Mouse (Mus musculus) liver, adult 2 months (tissue): ENCODE measurements around the gene Cyp3a59.
"Not testable (repeated sequence)": the region's sequence is repeated elsewhere in the genome, so short reads cannot be mapped to it uniquely, and the experiment has no call there.

Experiments used
- CTCF ChIP-seq: fragments of 200-500 bp; IDR thresholded peaks from 2 replicates; pipeline ENCODE4 v1.5.1; 2011; ENCODE audit warnings: low read depth, low read length, control low read depth
- POLR2A ChIP-seq: fragments of 200-500 bp; IDR thresholded peaks from 2 replicates; pipeline ENCODE4 v1.6.1; 2011; ENCODE audit warnings: low read length, control low read depth; ENCODE audit not compliant: insufficient read depth; ENCODE audit errors: extremely low read depth

DNA sequence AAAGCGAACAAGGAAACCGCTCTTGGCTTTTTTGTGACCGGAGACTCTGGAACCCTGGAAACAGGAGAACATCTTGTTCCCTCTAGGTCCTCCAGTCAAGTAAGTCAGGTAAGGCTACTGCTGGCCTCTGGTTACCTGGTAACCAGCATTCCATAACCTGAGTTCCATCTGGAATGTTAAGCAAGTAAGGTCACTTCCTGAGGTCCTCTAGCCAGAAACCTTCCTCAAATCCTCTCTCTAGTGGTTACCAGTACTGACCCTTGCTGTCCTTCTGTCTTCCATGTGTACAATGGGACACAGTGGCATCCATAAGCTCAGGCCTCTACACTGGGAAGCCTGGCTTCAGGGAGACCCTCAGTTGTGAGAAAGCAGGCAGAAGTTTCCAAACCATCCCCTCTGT lies 81.4 kb downstream of the Cyp3a59 start, which contains the start of gene Gm5565:
- TF ChIP-seq POLR2A, CTCF: not testable (repeated sequence)
